Mouse (Mus musculus): ENCODE measurements at regions not wholly inside any gene's neighbourhood (a gene's known extent, or its start where the extent isn't known, plus 50 kb on each side); places are given as distances from the start of the nearest gene placed in this dataset.

- no peak for TF ChIP-seq CTCF (IDR thresholded peaks at IDR 0.05; ENCODE audit: low read depth, low read length)
- no peak for TF ChIP-seq TAL1 (conservative IDR thresholded peaks at IDR 0.05; ENCODE audit: low read depth, low read length)
- TF ChIP-seq GATA1 (IDR thresholded peaks at IDR 0.05; ENCODE audit: borderline replicate concordance, low read length): no peak
These were observed 74.6 kb upstream of the Vrk1 start for GRCm38 (mm10) chr12:105935441-105935880.

Measured in G1E (cell line).